Mouse (Mus musculus): ENCODE data around the gene Icam1. TPM values are rescaled to one million over a fixed set of nuclear protein-coding genes. Genes with fewer than 3 reads are reported as not detected.

Gene Icam1
- 0.84 TPM for polyA plus RNA-seq (2014; fragmentation: Illumina TruSeq; extraction: RNeasy Lipid Tissue Mini Kit (QIAGEN cat#74804); ENCODE audit: low read depth, low replicate concordance)

DNA sequence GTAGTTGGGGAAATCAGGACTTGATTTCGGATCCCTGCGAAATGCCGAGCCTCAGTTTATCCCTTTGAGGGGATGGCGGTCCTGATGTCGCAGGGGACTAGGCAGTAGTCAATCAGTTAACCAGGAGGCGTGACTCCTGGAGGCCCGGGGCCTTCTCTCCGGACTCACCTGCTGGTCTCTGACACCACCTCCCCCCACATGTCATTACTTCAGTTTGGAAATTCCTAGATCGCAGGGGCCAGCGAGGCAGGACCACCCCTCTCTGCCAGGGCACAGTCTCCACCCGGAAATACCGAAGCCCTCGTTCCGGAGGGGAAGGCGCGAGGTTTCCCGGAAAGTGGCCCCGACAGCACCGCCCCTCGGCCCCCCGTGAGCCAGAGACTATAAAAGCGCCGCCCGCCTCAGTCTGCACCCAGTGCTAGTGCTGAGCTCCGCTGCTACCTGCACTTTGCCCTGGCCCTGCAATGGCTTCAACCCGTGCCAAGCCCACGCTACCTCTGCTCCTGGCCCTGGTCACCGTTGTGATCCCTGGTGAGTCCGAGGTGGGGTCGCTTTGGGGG, at the start of gene Icam1:
Icam1 (plus strand) TSS at position 415 of the 560 bp plus-strand sequence.

DNA sequence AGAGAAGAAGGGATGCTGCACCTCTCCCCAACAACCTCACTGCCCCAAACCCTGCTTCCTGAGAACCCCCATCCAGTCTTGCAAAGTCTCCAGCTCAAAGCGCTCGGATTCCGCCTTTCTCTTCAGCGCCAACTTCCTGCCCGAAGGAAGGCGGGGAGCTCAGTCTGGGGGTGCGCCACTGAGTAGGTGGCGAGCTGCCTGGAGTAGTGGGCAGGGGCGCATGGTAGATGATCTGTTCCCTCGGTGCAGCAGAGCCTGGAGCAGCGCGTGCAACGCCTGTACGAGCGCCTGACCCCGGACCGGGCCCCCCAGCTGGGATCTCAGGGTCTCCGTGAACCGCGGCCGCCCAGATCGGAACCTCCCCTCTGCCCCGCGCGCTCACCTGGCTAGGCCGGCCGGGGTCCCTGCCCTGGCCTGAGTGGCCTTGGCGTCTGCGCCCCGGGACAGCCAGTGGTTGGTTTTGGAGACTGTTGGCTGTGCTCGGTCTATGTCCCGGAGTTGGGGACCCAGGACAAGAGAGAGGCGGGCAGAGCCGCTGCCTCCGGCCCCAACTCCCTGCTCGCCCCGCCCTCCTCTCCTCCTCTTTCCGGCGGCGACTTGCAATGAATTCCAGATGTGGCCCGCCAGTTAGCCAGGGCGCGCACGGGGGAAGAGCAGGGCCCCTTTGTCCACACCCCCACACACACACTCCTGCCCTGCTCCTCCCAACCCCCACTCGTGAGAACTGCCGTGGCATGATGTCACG, 39.4 kb upstream of the Icam1 start, which contains the start of gene S1pr2:
S1pr2 (minus strand) TSS at position 566 of the 745 bp plus-strand sequence.

DNA sequence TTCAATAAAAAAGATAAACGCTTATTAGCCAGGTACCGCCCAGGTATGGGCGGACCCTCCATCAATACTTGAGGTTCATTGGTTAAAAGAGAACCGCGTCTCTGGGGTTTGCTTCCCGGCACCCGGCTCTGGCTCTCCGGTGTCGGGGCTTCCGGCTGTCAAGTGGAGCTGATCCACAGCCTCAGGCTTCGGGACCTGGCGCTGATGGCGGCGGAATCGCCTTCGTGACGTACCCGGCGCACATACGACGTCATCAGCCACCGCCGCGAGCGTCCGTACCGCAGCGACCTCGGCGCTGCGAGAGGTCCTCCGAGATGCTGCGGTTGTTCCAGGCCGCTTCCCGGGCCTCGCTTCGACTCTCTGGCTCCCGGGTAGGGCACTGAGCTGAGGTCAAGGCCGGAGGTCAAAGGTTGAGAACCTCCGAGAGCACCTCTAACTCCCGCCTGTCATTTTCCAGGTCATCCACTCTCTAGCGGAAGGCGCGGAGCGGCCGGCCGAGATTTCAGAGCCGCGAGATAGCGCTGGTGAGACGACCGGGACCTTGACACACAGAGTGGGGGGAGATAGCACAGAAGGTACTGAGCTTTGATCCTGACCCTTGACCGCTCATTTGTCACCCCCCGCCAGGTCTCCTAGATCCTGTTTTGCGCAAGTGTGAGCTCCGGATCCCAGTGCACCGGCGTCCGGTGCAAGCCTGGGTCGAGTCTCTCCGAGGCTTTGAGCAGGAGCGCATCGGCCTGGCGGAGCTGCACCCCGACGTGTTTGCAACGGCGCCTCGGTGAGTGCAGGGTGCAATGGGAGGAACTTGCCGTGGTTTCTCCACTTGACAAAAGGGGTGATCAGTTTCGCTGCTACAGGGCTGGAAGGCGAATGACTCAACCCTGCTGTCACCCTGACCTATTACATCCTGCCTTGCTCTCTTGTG, 12.9 kb upstream of the Icam1 start, which contains the start of gene Mrpl4:
Mrpl4 (plus strand) TSS at position 112 of the 925 bp plus-strand sequence.

DNA sequence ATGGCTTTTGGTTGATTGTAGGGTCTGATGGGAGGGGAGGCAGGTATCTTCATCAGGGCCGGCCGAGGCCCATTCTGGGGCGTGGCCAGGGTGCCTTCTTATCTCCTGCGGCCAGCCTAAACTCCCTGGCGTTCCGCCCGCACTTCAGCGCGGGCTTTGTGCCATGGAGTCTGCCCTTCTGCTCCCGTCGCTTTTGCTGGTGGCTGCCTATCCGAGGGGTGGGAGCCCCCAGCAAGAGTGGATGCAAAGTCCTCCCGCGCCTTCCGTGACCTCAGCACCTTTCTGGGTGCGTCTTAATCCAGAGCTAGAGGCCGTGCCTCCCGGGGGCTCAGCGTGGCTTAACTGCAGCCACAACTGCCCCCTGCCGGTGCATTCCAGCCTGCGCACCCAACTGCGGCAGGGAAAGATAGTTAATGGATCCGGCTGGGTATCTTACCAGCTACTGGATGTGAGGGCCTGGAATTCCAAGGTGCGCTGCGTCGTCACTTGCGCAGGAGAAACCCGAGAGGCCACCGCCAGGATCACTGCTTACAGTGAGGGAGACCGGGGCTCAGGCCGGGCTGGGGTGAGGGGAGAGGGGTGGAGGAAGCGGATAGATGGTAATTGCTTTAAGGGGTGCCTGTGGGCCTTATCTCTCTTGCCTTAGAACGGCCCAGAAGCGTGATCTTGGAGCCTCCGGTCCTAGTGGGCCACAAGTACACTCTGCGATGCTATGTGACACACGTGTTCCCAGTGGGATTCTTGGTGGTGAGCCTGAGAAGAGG, 13.7 kb downstream of the Icam1 start, which contains the start of gene Icam4:
Icam4 (plus strand) TSS at position 83 of the 764 bp plus-strand sequence.

DNA sequence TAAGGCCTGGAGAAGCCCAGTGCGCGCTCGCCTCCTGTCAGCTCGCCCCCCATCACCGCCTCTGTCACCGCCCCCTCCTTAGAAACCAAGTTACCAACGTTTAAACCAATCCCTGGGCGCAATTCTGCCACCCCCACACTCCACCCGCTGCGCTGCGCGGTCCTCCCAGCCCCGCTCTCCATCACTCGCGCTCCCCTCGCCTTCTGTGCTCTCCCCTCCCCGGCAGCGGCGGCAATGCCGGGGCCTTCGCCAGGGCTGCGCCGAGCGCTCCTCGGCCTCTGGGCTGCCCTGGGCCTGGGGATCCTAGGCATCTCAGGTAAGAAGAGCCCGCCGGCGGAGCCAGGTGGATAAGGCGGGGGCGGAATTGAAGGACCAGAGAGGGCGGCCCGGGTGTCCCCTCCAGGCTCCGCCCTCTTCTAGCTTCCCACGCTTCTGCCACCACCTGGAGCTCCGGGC, 16.1 kb downstream of the Icam1 start, which contains the start of gene Icam5:
Icam5 (plus strand) TSS at position 178 of the 456 bp plus-strand sequence.

DNA sequence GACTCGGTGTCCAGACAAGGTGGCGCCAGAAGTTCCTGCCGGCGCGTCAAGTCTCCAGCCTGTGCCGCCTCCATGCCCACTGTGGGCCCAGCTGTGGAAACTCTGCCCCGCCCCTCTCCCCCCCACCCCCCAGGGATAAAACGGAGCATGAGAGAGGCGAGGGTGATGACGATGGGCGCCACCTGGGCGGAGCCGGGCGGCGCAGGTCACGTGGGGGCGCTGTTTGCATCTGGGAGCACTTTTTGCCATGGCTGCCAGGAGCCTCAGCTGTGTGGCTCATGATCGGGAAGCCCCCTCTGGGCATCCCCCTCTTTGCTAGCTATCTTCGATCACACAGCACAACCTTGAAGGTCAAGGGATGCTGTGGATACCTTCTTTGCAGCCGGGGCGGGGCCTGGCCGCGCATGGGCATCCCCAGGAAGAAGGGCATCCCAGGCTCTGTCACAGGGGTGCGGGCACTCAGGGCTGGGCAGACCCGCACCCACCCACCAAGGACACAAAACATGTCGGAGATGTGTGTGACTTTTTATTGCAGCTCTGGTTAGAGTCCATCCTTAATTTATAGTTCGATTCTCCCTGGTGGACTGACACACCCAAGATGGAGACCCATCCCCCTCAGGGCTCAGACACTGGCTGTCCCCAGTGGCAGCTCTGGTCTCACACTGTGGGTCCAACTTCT, 51.4 kb downstream of the Icam1 start, which contains the start of gene Zglp1:
Zglp1 (minus strand) TSS at position 88 of the 679 bp plus-strand sequence.

DNA sequence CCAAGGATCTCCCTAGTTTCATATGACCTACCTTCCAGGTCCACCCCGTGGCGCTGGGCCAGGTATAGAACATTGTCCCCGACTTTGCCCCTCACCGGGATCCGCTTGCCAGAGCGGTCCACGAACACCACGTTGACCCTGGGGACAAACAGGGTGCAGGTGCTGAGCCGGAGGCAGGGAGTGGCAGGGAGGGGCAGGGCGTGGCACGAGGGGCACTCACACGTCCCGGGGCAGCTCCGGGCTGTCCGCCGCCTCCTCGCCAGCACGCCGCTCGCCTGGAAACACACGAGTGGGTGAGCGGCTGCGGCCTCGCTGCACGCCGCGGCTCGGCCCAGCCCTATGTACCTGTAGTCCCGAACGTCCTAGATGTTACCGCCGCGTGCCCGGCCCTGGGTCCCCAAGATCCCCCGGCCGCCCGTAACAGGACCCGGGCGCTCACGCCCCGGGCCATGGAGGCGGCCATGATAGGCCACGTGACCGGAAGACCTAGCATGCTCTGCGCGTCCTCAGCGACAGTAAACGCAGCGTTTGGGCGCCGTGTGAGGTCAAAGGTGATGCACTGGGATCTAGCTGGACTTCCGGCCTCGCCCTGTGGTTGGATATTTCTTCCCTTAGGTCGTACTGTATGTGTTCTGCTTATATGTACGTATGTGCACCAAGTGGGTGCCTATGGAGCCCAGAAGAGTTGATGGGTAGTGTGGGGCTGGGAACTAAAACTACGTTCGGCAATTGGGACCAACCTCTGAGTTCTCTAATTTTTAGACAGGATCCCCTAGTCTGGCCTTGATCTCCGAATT, 57.5 kb downstream of the Icam1 start, which contains the start of the genes Gm49373 and Fdx1l:
Gm49373 (minus strand) TSS at position 53 of the 797 bp plus-strand sequence.
Fdx1l (minus strand) TSS at position 571 of the 797 bp plus-strand sequence.

Other genes starting within 250 kb of the Icam1 start
- gene Col5a3, start 200.9 kb upstream of the Icam1 start, polyA plus RNA-seq (2014; fragmentation: Illumina TruSeq; extraction: RNeasy Lipid Tissue Mini Kit (QIAGEN cat#74804); ENCODE audit: low read depth, low replicate concordance), result not detected
- not detected for gene Rdh8, start 197.5 kb upstream of the Icam1 start, polyA plus RNA-seq (2014; fragmentation: Illumina TruSeq; extraction: RNeasy Lipid Tissue Mini Kit (QIAGEN cat#74804); ENCODE audit: low read depth, low replicate concordance)
- 0.46 TPM for gene A230050P20Rik, start 147.3 kb upstream of the Icam1 start, polyA plus RNA-seq (2014; fragmentation: Illumina TruSeq; extraction: RNeasy Lipid Tissue Mini Kit (QIAGEN cat#74804); ENCODE audit: low read depth, low replicate concordance)
- gene Angptl6, start 136.3 kb upstream of the Icam1 start, polyA plus RNA-seq (2014; fragmentation: Illumina TruSeq; extraction: RNeasy Lipid Tissue Mini Kit (QIAGEN cat#74804); ENCODE audit: low read depth, low replicate concordance), result not detected
- 0.57 TPM for gene Ppan, start 127.8 kb upstream of the Icam1 start, polyA plus RNA-seq (2014; fragmentation: Illumina TruSeq; extraction: RNeasy Lipid Tissue Mini Kit (QIAGEN cat#74804); ENCODE audit: low read depth, low replicate concordance)
- gene Eif3g, start 117.4 kb upstream of the Icam1 start, polyA plus RNA-seq (2014; fragmentation: Illumina TruSeq; extraction: RNeasy Lipid Tissue Mini Kit (QIAGEN cat#74804); ENCODE audit: low read depth, low replicate concordance), result 91.3 TPM
- gene Dnmt1, start 56.1 kb upstream of the Icam1 start, polyA plus RNA-seq (2014; fragmentation: Illumina TruSeq; extraction: RNeasy Lipid Tissue Mini Kit (QIAGEN cat#74804); ENCODE audit: low read depth, low replicate concordance), result 8.4 TPM
- gene S1pr2, start 39.2 kb upstream of the Icam1 start, polyA plus RNA-seq (2014; fragmentation: Illumina TruSeq; extraction: RNeasy Lipid Tissue Mini Kit (QIAGEN cat#74804); ENCODE audit: low read depth, low replicate concordance), result 0.07 TPM
- 0.25 TPM for gene Mrpl4, start 13.2 kb upstream of the Icam1 start, polyA plus RNA-seq (2014; fragmentation: Illumina TruSeq; extraction: RNeasy Lipid Tissue Mini Kit (QIAGEN cat#74804); ENCODE audit: low read depth, low replicate concordance)
- gene Icam4, start 13.4 kb downstream of the Icam1 start, polyA plus RNA-seq (2014; fragmentation: Illumina TruSeq; extraction: RNeasy Lipid Tissue Mini Kit (QIAGEN cat#74804); ENCODE audit: low read depth, low replicate concordance), result not detected
- gene Icam5, start 16.1 kb downstream of the Icam1 start, polyA plus RNA-seq (2014; fragmentation: Illumina TruSeq; extraction: RNeasy Lipid Tissue Mini Kit (QIAGEN cat#74804); ENCODE audit: low read depth, low replicate concordance), result not detected
- gene Zglp1, start 51.1 kb downstream of the Icam1 start, polyA plus RNA-seq (2014; fragmentation: Illumina TruSeq; extraction: RNeasy Lipid Tissue Mini Kit (QIAGEN cat#74804); ENCODE audit: low read depth, low replicate concordance), result not detected
- not detected for gene Gm49373, start 57.1 kb downstream of the Icam1 start, polyA plus RNA-seq (2014; fragmentation: Illumina TruSeq; extraction: RNeasy Lipid Tissue Mini Kit (QIAGEN cat#74804); ENCODE audit: low read depth, low replicate concordance)
- not detected for gene Fdx1l, start 57.6 kb downstream of the Icam1 start, polyA plus RNA-seq (2014; fragmentation: Illumina TruSeq; extraction: RNeasy Lipid Tissue Mini Kit (QIAGEN cat#74804); ENCODE audit: low read depth, low replicate concordance)
- gene Gm38431, start 76.0 kb downstream of the Icam1 start, polyA plus RNA-seq (2014; fragmentation: Illumina TruSeq; extraction: RNeasy Lipid Tissue Mini Kit (QIAGEN cat#74804); ENCODE audit: low read depth, low replicate concordance), result 8.2 TPM
- 2.4 TPM for gene Raver1, start 76.0 kb downstream of the Icam1 start, polyA plus RNA-seq (2014; fragmentation: Illumina TruSeq; extraction: RNeasy Lipid Tissue Mini Kit (QIAGEN cat#74804); ENCODE audit: low read depth, low replicate concordance)
- 2.0 TPM for gene Tyk2, start 115.3 kb downstream of the Icam1 start, polyA plus RNA-seq (2014; fragmentation: Illumina TruSeq; extraction: RNeasy Lipid Tissue Mini Kit (QIAGEN cat#74804); ENCODE audit: low read depth, low replicate concordance)
- gene Cdc37, start 134.0 kb downstream of the Icam1 start, polyA plus RNA-seq (2014; fragmentation: Illumina TruSeq; extraction: RNeasy Lipid Tissue Mini Kit (QIAGEN cat#74804); ENCODE audit: low read depth, low replicate concordance), result 7.8 TPM
- 6.8 TPM for gene Pde4a, start 149.7 kb downstream of the Icam1 start, polyA plus RNA-seq (2014; fragmentation: Illumina TruSeq; extraction: RNeasy Lipid Tissue Mini Kit (QIAGEN cat#74804); ENCODE audit: low read depth, low replicate concordance)
- gene Keap1, start 223.4 kb downstream of the Icam1 start, polyA plus RNA-seq (2014; fragmentation: Illumina TruSeq; extraction: RNeasy Lipid Tissue Mini Kit (QIAGEN cat#74804); ENCODE audit: low read depth, low replicate concordance), result 6.5 TPM
- gene S1pr5, start 232.5 kb downstream of the Icam1 start, polyA plus RNA-seq (2014; fragmentation: Illumina TruSeq; extraction: RNeasy Lipid Tissue Mini Kit (QIAGEN cat#74804); ENCODE audit: low read depth, low replicate concordance), result not detected
- gene Atg4d, start 249.3 kb downstream of the Icam1 start, polyA plus RNA-seq (2014; fragmentation: Illumina TruSeq; extraction: RNeasy Lipid Tissue Mini Kit (QIAGEN cat#74804); ENCODE audit: low read depth, low replicate concordance), result 0.36 TPM

Measured in testis, adult 10 weeks (tissue).